In genomic region chr10:86091919-86092318, GRCm38 (mm10) we compare ENCODE assay signal across 9 mouse cellular contexts.
DNase-seq lines count a peak whose midpoint lies in the region; ATAC-seq and TF ChIP-seq lines count a peak whose summit lies in the region.
"Had no signal": no experiment of that assay in that cellular context is flagged by ENCODE, and none has a peak within 500 bp of the region (broad histone marks: within the 10 kb centered on the region; RNA-seq: fewer than 3 reads in every experiment).

No protein-coding gene starts in this region.

- H3K27me3 ChIP-seq in liver, embryonic 14.5 days (ENCODE audit: control insufficient read depth, insufficient read depth, low read length): no peaks in the 10 kb centered on the region
- H3K27me3 ChIP-seq: limb, embryonic 12.5 days had no signal

- H3K36me3 ChIP-seq in liver, embryonic 14.5 days (replicated peaks; ENCODE audit: control insufficient read depth, insufficient read depth, low read depth): no peaks in the 10 kb centered on the region
- H3K36me3 ChIP-seq: limb, embryonic 12.5 days had no signal

- peak; percentile 57 for TF ChIP-seq CTCF in left cerebral cortex, adult 2 months (IDR thresholded peaks at IDR 0.05)
- TF ChIP-seq CTCF in bone marrow, adult 2 months (IDR thresholded peaks at IDR 0.05; ENCODE audit: control insufficient read depth, insufficient read depth, low read length): peak; percentile 79
- peak; percentile 94 for TF ChIP-seq CTCF in liver, embryonic 14.5 days (IDR thresholded peaks at IDR 0.05; ENCODE audit: low read depth)

- H3K9me3 ChIP-seq in liver, embryonic 14.5 days (ENCODE audit: control insufficient read depth, low read length): no peaks in the 10 kb centered on the region
- H3K9me3 ChIP-seq: limb, embryonic 12.5 days had no signal

- no peak overlapping the region for H3K9ac ChIP-seq in liver, embryonic 14.5 days (replicated peaks)
- H3K9ac ChIP-seq: limb, embryonic 12.5 days had no signal

- no peaks in the 10 kb centered on the region for H3K4me1 ChIP-seq in bone marrow, adult 2 months (ENCODE audit: control insufficient read depth, insufficient read depth, low read length)
- H3K4me1 ChIP-seq in liver, embryonic 14.5 days (replicated peaks; ENCODE audit: control insufficient read depth in 2 of 2, insufficient read depth in 2 of 2, low read length in 1 of 2): peaks cover 0 to 3% of the 10 kb centered on the region in 2 experiments; a peak in 2 of 4 replicates

- DNase-seq in cerebellum, postnatal 14 days: peak; percentile 36 to 64
- DNase-seq in cerebellum, adult 11 months: no peak
- no peak for DNase-seq in left cerebral cortex, adult 2 months (ENCODE audit: extremely low spot score in 1 of 2, low spot score in 2 of 2)
- DNase-seq in left cerebral cortex, postnatal 25 days (ENCODE audit: low spot score in 2 of 2): no peak
- no peak for DNase-seq in liver, embryonic 14.5 days (ENCODE audit: low read depth in 3 of 3, low spot score in 3 of 3)
- peak; percentile 48 for DNase-seq in testis, postnatal 14 days (ENCODE audit: low spot score)
- DNase-seq in ovary, postnatal 36 days (ENCODE audit: low spot score): no peak

- no peak for ATAC-seq in liver, embryonic 14.5 days (ENCODE audit: insufficient read depth)

- 52% methylated on average over 10 of the region's 10 CpGs for WGBS in bone marrow, adult 2 months
- 39% methylated on average over 10 of the region's 10 CpGs for WGBS in liver, embryonic 14.5 days (ENCODE audit: insufficient replicate concordance)

- intact Hi-C loops in left cerebral cortex, adult 2 months (cut with DNase I): no loop called here
- intact Hi-C loops in left cerebral cortex, postnatal 25 days (cut with DNase I): no loop called here

- no peak overlapping the region for H3K4me3 ChIP-seq in left cerebral cortex, adult 2 months
- H3K4me3 ChIP-seq in bone marrow, adult 2 months (replicated peaks; ENCODE audit: control insufficient read depth, low read depth, low read length): no peak overlapping the region
- H3K4me3 ChIP-seq in liver, embryonic 14.5 days (ENCODE audit: insufficient read depth in 1 of 2, low read depth in 2 of 2, low read length in 2 of 2): no peak overlapping the region
- H3K4me3 ChIP-seq: limb, embryonic 12.5 days had no signal

- no peak for TF ChIP-seq POLR2A in bone marrow, adult 2 months (IDR thresholded peaks at IDR 0.05; ENCODE audit: borderline replicate concordance, control insufficient read depth, low read depth, low read length)

- H3K4me2 ChIP-seq in liver, embryonic 14.5 days (ENCODE audit: low read depth): no peak overlapping the region
- H3K4me2 ChIP-seq: limb, embryonic 12.5 days had no signal

- TF ChIP-seq EP300 in liver, embryonic 14.5 days (IDR thresholded peaks at IDR 0.05; ENCODE audit: low read depth): no peak

- no peak overlapping the region for H3K27ac ChIP-seq in left cerebral cortex, adult 2 months
- no peak overlapping the region for H3K27ac ChIP-seq in bone marrow, adult 2 months (ENCODE audit: control insufficient read depth, insufficient read depth, low read depth, low read length, poor library complexity)
- no peak overlapping the region for H3K27ac ChIP-seq in liver, embryonic 14.5 days
- H3K27ac ChIP-seq: limb, embryonic 12.5 days had no signal

Comparison
In these comparisons a context has a peak if more than half of its experiments do, and no peak if none do; other contexts are left out.
1. DNase-seq: peak in cerebellum, postnatal 14 days (2 of 2) and testis, postnatal 14 days (single experiment); none in cerebellum, adult 11 months (single experiment), left cerebral cortex, adult 2 months (0 of 2), left cerebral cortex, postnatal 25 days (0 of 2), liver, embryonic 14.5 days (0 of 3) and ovary, postnatal 36 days (single experiment).
2. Peak in every context shown above with its lines, with median percentiles within 50 percentile points of each other: CTCF ChIP-seq.